Comparison of ENCODE assay signal across 9 mouse cellular contexts in the genomic region with DNA sequence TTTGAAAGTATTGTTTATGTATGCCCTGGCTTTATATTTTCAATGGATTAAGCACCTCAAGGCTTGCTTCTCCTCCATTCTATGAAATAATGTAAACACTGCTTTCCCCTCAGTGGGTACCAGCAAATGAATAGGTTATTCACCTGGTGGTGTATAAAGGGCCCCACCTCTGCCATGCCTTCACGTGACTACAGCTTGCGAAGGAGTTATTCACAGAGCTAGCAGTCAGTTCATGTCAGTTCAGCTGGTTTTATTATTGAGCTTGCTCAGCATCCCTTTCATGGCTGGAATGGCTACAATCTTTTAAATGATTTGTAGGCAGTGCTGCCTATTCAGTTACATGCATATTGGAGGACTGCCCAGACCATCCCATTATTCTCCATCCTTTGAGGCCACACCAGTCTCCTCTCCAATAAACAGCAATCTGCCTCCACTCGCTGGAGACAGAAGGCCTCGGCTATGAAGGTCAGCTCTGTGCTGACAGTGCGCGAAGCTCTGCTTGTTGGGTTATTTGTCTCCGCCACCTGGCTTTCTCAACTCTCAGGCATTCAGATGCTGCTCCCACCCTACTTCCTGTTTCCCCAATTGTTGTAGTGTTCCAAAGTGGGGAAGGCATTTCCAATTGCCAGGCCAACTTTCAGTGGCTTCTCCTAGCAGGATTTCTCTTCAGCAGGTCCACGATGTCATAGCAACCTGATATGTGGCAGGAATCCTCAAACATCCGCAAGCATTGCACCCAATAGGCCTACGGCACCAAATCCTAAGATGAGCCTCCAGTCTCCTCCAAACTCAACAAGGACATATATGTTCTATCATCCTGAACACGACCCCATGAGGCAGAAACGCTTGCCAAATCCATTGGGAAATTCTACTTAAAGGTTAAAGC. TPM values are rescaled to one million over a fixed set of nuclear protein-coding genes. Genes with fewer than 3 reads are reported as not detected.
DNase-seq lines count a peak whose midpoint lies in the region; ATAC-seq and TF ChIP-seq lines count a peak whose summit lies in the region.
"Had no signal": no experiment of that assay in that cellular context is flagged by ENCODE, and none has a peak within 500 bp of the region (broad histone marks: within the 10 kb centered on the region; RNA-seq: fewer than 3 reads in every experiment).

No protein-coding gene starts in this region.

- 0 out of 2 replicates have a peak overlapping the region, but pooled peaks have one; percentile 3 for H3K27ac ChIP-seq in forebrain, embryonic 15.5 days (replicated peaks)
- H3K27ac ChIP-seq in forebrain, embryonic 11.5 days (ENCODE audit: low read depth, low read length) = no peak overlapping the region
- H3K27ac ChIP-seq in lung, postnatal 0 days (ENCODE audit: low read length) = no peak overlapping the region
- peak overlapping the region; percentile 76 for H3K27ac ChIP-seq in hindbrain, postnatal 0 days
- peak overlapping the region; percentile 69 for H3K27ac ChIP-seq in neural tube, embryonic 14.5 days (ENCODE audit: low read depth, low read length)
- H3K27ac ChIP-seq in liver, embryonic 12.5 days = no peak overlapping the region
- H3K27ac ChIP-seq: left cerebral cortex, adult 2 months had no signal

- TF ChIP-seq CTCF in lung, postnatal 0 days (IDR thresholded peaks at IDR 0.05) = no peak
- no peak for TF ChIP-seq CTCF in hindbrain, postnatal 0 days (IDR thresholded peaks at IDR 0.05; ENCODE audit: low read depth)

- 0 out of 2 replicates have a peak, but pooled peaks have one; percentile 38 for ATAC-seq in forebrain, embryonic 15.5 days (replicated peaks)
- no peak for ATAC-seq in forebrain, embryonic 11.5 days (replicated peaks; ENCODE audit: low FRiP score)
- ATAC-seq in lung, postnatal 0 days = peak; percentile 57
- peak; percentile 92 for ATAC-seq in hindbrain, postnatal 0 days
- ATAC-seq in neural tube, embryonic 14.5 days (ENCODE audit: low read depth) = peak; percentile 84; the same call in 1 of the 2 replicates
- no peak for ATAC-seq in liver, embryonic 12.5 days

- H3K4me2 ChIP-seq in forebrain, embryonic 15.5 days (replicated peaks) = no peak overlapping the region
- H3K4me2 ChIP-seq in forebrain, embryonic 11.5 days (ENCODE audit: low read depth, low read length, severe bottlenecking) = no peak overlapping the region
- no peak overlapping the region for H3K4me2 ChIP-seq in lung, postnatal 0 days (replicated peaks; ENCODE audit: low read depth, low read length)
- H3K4me2 ChIP-seq in hindbrain, postnatal 0 days (ENCODE audit: low read depth, low read length) = no peak overlapping the region
- H3K4me2 ChIP-seq in neural tube, embryonic 14.5 days (ENCODE audit: low read depth, low read length) = no peak overlapping the region
- no peak overlapping the region for H3K4me2 ChIP-seq in liver, embryonic 12.5 days

- H3K9me3 ChIP-seq in forebrain, embryonic 15.5 days = no peaks in the 10 kb centered on the region
- H3K9me3 ChIP-seq in forebrain, embryonic 11.5 days (ENCODE audit: control insufficient read depth, low read length) = no peaks in the 10 kb centered on the region
- no peaks in the 10 kb centered on the region for H3K9me3 ChIP-seq in lung, postnatal 0 days (ENCODE audit: low read length)
- H3K9me3 ChIP-seq in hindbrain, postnatal 0 days (ENCODE audit: low read length) = no peaks in the 10 kb centered on the region
- H3K9me3 ChIP-seq in neural tube, embryonic 14.5 days (ENCODE audit: control insufficient read depth, low read length) = no peaks in the 10 kb centered on the region
- H3K9me3 ChIP-seq in liver, embryonic 12.5 days (replicated peaks) = no peaks in the 10 kb centered on the region

- no peaks in the 10 kb centered on the region for H3K27me3 ChIP-seq in forebrain, embryonic 15.5 days
- no peaks in the 10 kb centered on the region for H3K27me3 ChIP-seq in forebrain, embryonic 11.5 days (ENCODE audit: control insufficient read depth, insufficient read depth, low read length)
- H3K27me3 ChIP-seq in lung, postnatal 0 days (replicated peaks; ENCODE audit: insufficient read depth, low read length) = no peaks in the 10 kb centered on the region
- no peaks in the 10 kb centered on the region for H3K27me3 ChIP-seq in hindbrain, postnatal 0 days (ENCODE audit: insufficient read depth, low read length)
- no peaks in the 10 kb centered on the region for H3K27me3 ChIP-seq in neural tube, embryonic 14.5 days (ENCODE audit: control insufficient read depth, insufficient read depth, low read length)
- no peaks in the 10 kb centered on the region for H3K27me3 ChIP-seq in liver, embryonic 12.5 days (replicated peaks)

- 61% methylated on average over 12 of the region's 12 CpGs for WGBS in forebrain, embryonic 15.5 days
- 87% methylated on average over 12 of the region's 12 CpGs for WGBS in forebrain, embryonic 11.5 days
- WGBS in lung, postnatal 0 days = 52% methylated on average over 12 of the region's 12 CpGs
- 44% methylated on average over 12 of the region's 12 CpGs for WGBS in hindbrain, postnatal 0 days
- 53% methylated on average over 12 of the region's 12 CpGs for WGBS in neural tube, embryonic 14.5 days
- WGBS in liver, embryonic 12.5 days (ENCODE audit: insufficient replicate concordance) = 74% methylated on average over 12 of the region's 12 CpGs

- no peaks in the 10 kb centered on the region for H3K4me1 ChIP-seq in forebrain, embryonic 15.5 days
- H3K4me1 ChIP-seq in forebrain, embryonic 11.5 days (replicated peaks; ENCODE audit: control insufficient read depth, insufficient read depth, low read length) = no peaks in the 10 kb centered on the region
- no peaks in the 10 kb centered on the region for H3K4me1 ChIP-seq in lung, postnatal 0 days (ENCODE audit: insufficient read depth, low read depth, low read length)
- no peaks in the 10 kb centered on the region; the same call in 1 of the 2 replicates for H3K4me1 ChIP-seq in hindbrain, postnatal 0 days (ENCODE audit: insufficient read depth, low read length)
- H3K4me1 ChIP-seq in neural tube, embryonic 14.5 days (ENCODE audit: control insufficient read depth, insufficient read depth, low read length) = 0 out of 2 replicates have a peak, but pooled peaks cover 2% of the 10 kb centered on the region
- H3K4me1 ChIP-seq in liver, embryonic 12.5 days = no peaks in the 10 kb centered on the region

- no peak overlapping the region for H3K9ac ChIP-seq in forebrain, embryonic 15.5 days (replicated peaks)
- no peak overlapping the region for H3K9ac ChIP-seq in forebrain, embryonic 11.5 days (ENCODE audit: low read length)
- no peak overlapping the region for H3K9ac ChIP-seq in lung, postnatal 0 days (replicated peaks; ENCODE audit: low read depth)
- no peak overlapping the region for H3K9ac ChIP-seq in hindbrain, postnatal 0 days (replicated peaks; ENCODE audit: low read length)
- no peak overlapping the region for H3K9ac ChIP-seq in neural tube, embryonic 14.5 days (replicated peaks; ENCODE audit: low read depth, low read length)
- no peak overlapping the region for H3K9ac ChIP-seq in liver, embryonic 12.5 days

- TF ChIP-seq EP300 in lung, postnatal 0 days (IDR thresholded peaks at IDR 0.05) = no peak

- no peak overlapping the region for H3K4me3 ChIP-seq in forebrain, embryonic 15.5 days
- H3K4me3 ChIP-seq in forebrain, embryonic 11.5 days (ENCODE audit: low read depth, low read length) = no peak overlapping the region
- no peak overlapping the region for H3K4me3 ChIP-seq in lung, postnatal 0 days (ENCODE audit: low read depth, low read length)
- H3K4me3 ChIP-seq in hindbrain, postnatal 0 days (ENCODE audit: low read length) = no peak overlapping the region
- H3K4me3 ChIP-seq in neural tube, embryonic 14.5 days (ENCODE audit: low read depth, low read length) = no peak overlapping the region
- no peak overlapping the region for H3K4me3 ChIP-seq in liver, embryonic 12.5 days
- H3K4me3 ChIP-seq: left cerebral cortex, adult 2 months had no signal

- no peaks in the 10 kb centered on the region for H3K36me3 ChIP-seq in forebrain, embryonic 15.5 days
- H3K36me3 ChIP-seq in forebrain, embryonic 11.5 days (ENCODE audit: control insufficient read depth, insufficient read depth, low read length) = no peaks in the 10 kb centered on the region
- H3K36me3 ChIP-seq in lung, postnatal 0 days (ENCODE audit: insufficient read depth, low read length) = no peaks in the 10 kb centered on the region
- no peaks in the 10 kb centered on the region for H3K36me3 ChIP-seq in hindbrain, postnatal 0 days (ENCODE audit: insufficient read depth, low read length)
- H3K36me3 ChIP-seq in neural tube, embryonic 14.5 days (ENCODE audit: control insufficient read depth, insufficient read depth, low read length) = no peaks in the 10 kb centered on the region
- H3K36me3 ChIP-seq in liver, embryonic 12.5 days = no peaks in the 10 kb centered on the region

- no peak for DNase-seq in forebrain, embryonic 11.5 days (ENCODE audit: low spot score)
- peak; percentile 33 for DNase-seq in lung, postnatal 0 days (ENCODE audit: low spot score)
- no peak for DNase-seq in lung, postnatal 14 days
- DNase-seq in hindbrain, postnatal 0 days (ENCODE audit: low spot score) = peak; percentile 82
- no peak for DNase-seq in ovary, postnatal 36 days (ENCODE audit: low spot score)

RNA-seq across cellular contexts. Expression of a gene that starts 34.6 kb away (rescaled TPM):
- polyA plus RNA-seq in forebrain, embryonic 15.5 days (2015; fragmentation: Nextera tagmentation; extraction: Ambion mirVana) = 5.9 and 7.6 TPM in 2 replicates
- 22.6 and 26.5 TPM in 2 replicates for polyA plus RNA-seq in forebrain, embryonic 11.5 days (2014; fragmentation: Nextera tagmentation; extraction: Ambion mirVana)
- 23.9 and 28.6 TPM in 2 replicates for polyA plus RNA-seq in lung, postnatal 0 days (2015; fragmentation: Nextera tagmentation; extraction: Ambion mirVana)
- total RNA-seq in hindbrain, postnatal 0 days (2014; rRNA removed) = 73.8 and 83.7 TPM in 2 replicates
- polyA plus RNA-seq in hindbrain, postnatal 0 days (2015; fragmentation: Nextera tagmentation; extraction: Ambion mirVana) = 35.9 and 39.6 TPM in 2 replicates
- polyA plus RNA-seq in neural tube, embryonic 14.5 days (2014; fragmentation: Nextera tagmentation; extraction: Ambion mirVana) = 9.2 and 12.4 TPM in 2 replicates
- polyA plus RNA-seq in liver, embryonic 12.5 days (2016; fragmentation: Nextera tagmentation; extraction: Ambion mirVana) = 1.5 TPM in 2 replicates

Comparison
In these comparisons a context has a peak if more than half of its experiments do, and no peak if none do; other contexts are left out.
1. ATAC-seq: peak in forebrain, embryonic 15.5 days (single experiment), lung, postnatal 0 days (single experiment), hindbrain, postnatal 0 days (single experiment) and neural tube, embryonic 14.5 days (single experiment); none in forebrain, embryonic 11.5 days (single experiment) and liver, embryonic 12.5 days (single experiment).
2. H3K27ac ChIP-seq: peak in forebrain, embryonic 15.5 days (single experiment), hindbrain, postnatal 0 days (single experiment) and neural tube, embryonic 14.5 days (single experiment); none in forebrain, embryonic 11.5 days (single experiment), lung, postnatal 0 days (single experiment) and liver, embryonic 12.5 days (single experiment).
3. DNase-seq: peak in lung, postnatal 0 days (single experiment) and hindbrain, postnatal 0 days (single experiment); none in forebrain, embryonic 11.5 days (single experiment), lung, postnatal 14 days (single experiment) and ovary, postnatal 36 days (single experiment).